Mouse (Mus musculus): Measurements from ENCODE around the gene Cd93. TPM values are rescaled to one million over a fixed set of nuclear protein-coding genes. Genes with fewer than 3 reads are reported as not detected.

Cd93 gene
- polyA plus RNA-seq (2012; rRNA removed), result 1.8 and 1.9 TPM in 2 replicates

DNA sequence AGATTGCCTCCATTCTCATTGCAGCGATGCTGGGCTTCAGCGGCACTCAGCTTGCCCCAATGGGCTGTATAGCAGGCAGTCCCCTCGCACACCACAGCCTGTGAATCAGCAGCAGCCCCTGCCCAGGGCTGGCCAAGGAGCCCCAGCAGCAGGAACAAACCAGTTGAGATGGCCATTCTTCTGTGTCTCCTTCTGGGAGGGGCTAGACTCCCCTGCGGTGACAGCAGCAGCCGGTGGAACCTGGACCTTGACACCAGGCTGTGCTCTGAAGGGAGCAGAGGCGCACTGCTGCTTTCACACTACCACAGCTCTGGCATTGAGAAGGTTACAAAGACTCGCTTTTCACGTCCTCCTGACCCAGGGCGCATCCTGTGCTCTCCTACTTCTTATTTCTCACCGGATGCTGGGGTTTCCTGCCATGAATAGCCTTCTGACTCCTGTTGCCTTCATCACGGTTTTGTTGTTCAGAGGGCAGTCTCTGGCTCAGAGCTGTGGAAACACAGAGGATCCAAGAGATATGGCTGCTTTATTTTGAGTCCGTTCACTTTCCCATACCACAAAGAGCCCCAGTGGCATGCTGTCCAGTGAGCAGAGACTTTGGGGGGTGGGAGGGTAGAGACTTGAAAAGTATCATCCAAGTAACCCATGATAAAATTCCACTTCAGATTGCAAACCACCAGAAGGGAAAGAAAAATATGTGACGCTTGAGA, at the start of gene Cd93:
Cd93 (minus strand) TSS at position 315 of the 710 bp plus-strand sequence.

GRCm38 (mm10) chr2:148407870-148408760, 35.2 kb downstream of the Cd93 start, which contains the start of gene Thbd:
Gene Thbd, minus strand, starts transcription at chr2:148408188.

DNA sequence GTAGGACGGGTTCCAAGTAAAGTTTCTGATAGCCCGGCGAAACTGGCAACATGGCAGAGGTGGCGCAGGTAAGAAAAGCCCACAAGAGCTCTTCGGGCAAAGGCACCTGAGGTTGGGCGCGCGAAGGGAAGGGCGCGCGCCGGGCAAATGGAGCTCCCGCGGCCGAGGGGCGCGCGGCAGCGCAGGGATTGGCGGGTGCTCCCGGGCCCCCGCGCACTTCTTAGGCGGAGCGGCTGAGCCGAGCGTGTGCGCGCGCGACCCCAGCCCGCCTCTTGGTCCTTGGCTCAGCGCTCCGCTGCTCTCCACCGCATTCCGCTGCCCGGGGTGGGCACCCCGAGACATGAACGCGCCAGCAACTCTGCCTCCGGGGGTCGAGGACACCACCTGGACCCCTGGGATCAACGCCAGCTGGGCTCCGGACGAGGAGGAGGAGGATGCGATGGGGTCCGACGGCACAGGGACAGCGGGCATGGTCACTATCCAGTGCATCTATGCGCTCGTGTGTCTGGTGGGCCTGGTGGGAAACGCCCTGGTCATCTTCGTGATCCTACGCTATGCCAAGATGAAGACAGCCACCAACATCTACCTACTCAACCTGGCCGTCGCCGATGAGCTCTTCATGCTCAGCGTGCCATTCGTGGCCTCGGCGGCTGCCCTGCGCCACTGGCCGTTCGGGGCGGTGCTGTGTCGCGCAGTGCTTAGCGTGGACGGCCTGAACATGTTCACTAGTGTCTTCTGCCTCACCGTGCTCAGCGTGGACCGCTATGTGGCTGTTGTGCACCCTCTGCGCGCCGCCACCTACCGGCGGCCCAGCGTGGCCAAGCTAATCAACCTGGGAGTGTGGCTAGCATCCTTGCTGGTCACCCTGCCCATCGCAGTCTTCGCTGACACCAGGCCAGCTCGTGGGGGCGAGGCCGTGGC, 48.0 kb downstream of the Cd93 start, which contains the start of gene Sstr4:
Sstr4 (plus strand) TSS at position 214 of the 921 bp plus-strand sequence.

Other genes with a start within 250 kb of the Cd93 start
- 0.03 TPM in 1 of 2 replicates, not detected in the other for gene Sstr4, start 48.2 kb downstream of the Cd93 start, polyA plus RNA-seq (2012; rRNA removed)
- 0.80 and 0.84 TPM in 2 replicates for gene Thbd, start 35.4 kb downstream of the Cd93 start, polyA plus RNA-seq (2012; rRNA removed)
- 41.6 and 46.7 TPM in 2 replicates for gene Nxt1, start 229.0 kb upstream of the Cd93 start, polyA plus RNA-seq (2012; rRNA removed)
- 5.4 and 5.9 TPM in 2 replicates for gene Gzf1, start 237.5 kb upstream of the Cd93 start, polyA plus RNA-seq (2012; rRNA removed)